Mouse (Mus musculus) myocyte (in vitro differentiated cells): Measurements from ENCODE around the gene Mamstr. TPM values are rescaled to one million over a fixed set of nuclear protein-coding genes. Genes with fewer than 3 reads are reported as not detected.

Source experiments
- H3K27me3 ChIP-seq: one replicate; pipeline ENCODE4 v1.6.1; 2011; ENCODE audit not compliant: control insufficient read depth, insufficient read depth, insufficient read length
- H3K36me3 ChIP-seq: one replicate; pipeline ENCODE4 v1.6.1; 2011; ENCODE audit not compliant: control insufficient read depth, insufficient read depth
- H3K4me2 ChIP-seq: one replicate; pipeline ENCODE4 v1.6.1; 2011; ENCODE audit warnings: low read depth, control low read depth
- H3K4me3 ChIP-seq: one replicate; pipeline ENCODE4 v1.5.1; 2011; ENCODE audit warnings: mild to moderate bottlenecking, control low read depth, moderate library complexity
- H3K79me2 ChIP-seq: one replicate; pipeline ENCODE4 v1.6.1; 2011; ENCODE audit not compliant: control insufficient read depth, insufficient read depth
- H3ac ChIP-seq: one replicate; pipeline ENCODE4 v1.6.1; 2011; ENCODE audit not compliant: control insufficient read depth, insufficient read length
- CEBPB ChIP-seq: IDR thresholded peaks from 2 replicates; pipeline ENCODE4 v1.6.1; 2011; ENCODE audit warnings: mild to moderate bottlenecking, moderate library complexity; ENCODE audit not compliant: poor library complexity, insufficient read depth, severe bottlenecking
- E2F4 ChIP-seq: IDR thresholded peaks from one replicate; pipeline ENCODE4 v1.6.1; 2011; ENCODE audit warnings: mild to moderate bottlenecking, control low read depth, moderate library complexity; ENCODE audit not compliant: insufficient read depth
- MAX ChIP-seq: IDR thresholded peaks from one replicate; pipeline ENCODE4 v1.6.1; 2011; ENCODE audit warnings: low read depth, mild to moderate bottlenecking, control low read depth
- MYOD1 ChIP-seq, 3 experiments: IDR thresholded peaks; one replicate each; pipeline ENCODE4 v1.6.1; 2011; ENCODE audit warnings: control low read depth in 2 of 3, low read depth in 2 of 3, mild to moderate bottlenecking in 2 of 3, moderate library complexity in 1 of 3; ENCODE audit not compliant: insufficient read length in 2 of 3, control insufficient read depth in 1 of 3
- MYOG ChIP-seq, 3 experiments: IDR thresholded peaks; one replicate each; pipeline ENCODE4 v1.6.1; 2011; ENCODE audit warnings: control low read depth in 2 of 3, low read depth in 2 of 3, mild to moderate bottlenecking in 2 of 3; ENCODE audit not compliant: insufficient read length in 2 of 3, control insufficient read depth in 1 of 3, insufficient read depth in 1 of 3
- POLR2A ChIP-seq: IDR thresholded peaks from one replicate; pipeline ENCODE4 v1.6.1; 2011; ENCODE audit warnings: low read depth, mild to moderate bottlenecking, control low read depth, moderate library complexity; ENCODE audit not compliant: insufficient read length
- POLR2AphosphoS2 ChIP-seq: IDR thresholded peaks from one replicate; pipeline ENCODE4 v1.6.1; 2011; ENCODE audit warnings: low read depth, control low read depth; ENCODE audit not compliant: insufficient read length
- REST ChIP-seq: IDR thresholded peaks from one replicate; pipeline ENCODE4 v1.6.1; 2011; ENCODE audit warnings: mild to moderate bottlenecking, control low read depth, moderate library complexity; ENCODE audit not compliant: insufficient read depth, insufficient read length
- SRF ChIP-seq: IDR thresholded peaks from one replicate; pipeline ENCODE4 v1.6.1; 2011; ENCODE audit warnings: low read depth; ENCODE audit not compliant: control insufficient read depth, insufficient read length
- TCF12 ChIP-seq: IDR thresholded peaks from one replicate; pipeline ENCODE4 v1.6.1; 2011; ENCODE audit warnings: mild to moderate bottlenecking, control low read depth; ENCODE audit not compliant: poor library complexity, insufficient read depth, severe bottlenecking
- TCF3 ChIP-seq: IDR thresholded peaks from one replicate; pipeline ENCODE4 v1.6.1; 2011; ENCODE audit warnings: low read depth, control low read depth; ENCODE audit not compliant: insufficient read length
- USF1 ChIP-seq: IDR thresholded peaks from one replicate; pipeline ENCODE4 v1.6.1; 2011; ENCODE audit warnings: low read depth, mild to moderate bottlenecking, control low read depth, moderate library complexity
- polyA plus RNA-seq: library from polyadenylated mRNA; unstranded; fragments of >200 nt; fragmentation: generic; extraction: Trizol; gene quantifications from one replicate; pipeline ENCODE4 v1.2.1, GENCODE M21; 2012; ENCODE audit warnings: missing spikeins

Mamstr gene
- polyA plus RNA-seq, 1 experiment, result 12.5 TPM

DNA sequence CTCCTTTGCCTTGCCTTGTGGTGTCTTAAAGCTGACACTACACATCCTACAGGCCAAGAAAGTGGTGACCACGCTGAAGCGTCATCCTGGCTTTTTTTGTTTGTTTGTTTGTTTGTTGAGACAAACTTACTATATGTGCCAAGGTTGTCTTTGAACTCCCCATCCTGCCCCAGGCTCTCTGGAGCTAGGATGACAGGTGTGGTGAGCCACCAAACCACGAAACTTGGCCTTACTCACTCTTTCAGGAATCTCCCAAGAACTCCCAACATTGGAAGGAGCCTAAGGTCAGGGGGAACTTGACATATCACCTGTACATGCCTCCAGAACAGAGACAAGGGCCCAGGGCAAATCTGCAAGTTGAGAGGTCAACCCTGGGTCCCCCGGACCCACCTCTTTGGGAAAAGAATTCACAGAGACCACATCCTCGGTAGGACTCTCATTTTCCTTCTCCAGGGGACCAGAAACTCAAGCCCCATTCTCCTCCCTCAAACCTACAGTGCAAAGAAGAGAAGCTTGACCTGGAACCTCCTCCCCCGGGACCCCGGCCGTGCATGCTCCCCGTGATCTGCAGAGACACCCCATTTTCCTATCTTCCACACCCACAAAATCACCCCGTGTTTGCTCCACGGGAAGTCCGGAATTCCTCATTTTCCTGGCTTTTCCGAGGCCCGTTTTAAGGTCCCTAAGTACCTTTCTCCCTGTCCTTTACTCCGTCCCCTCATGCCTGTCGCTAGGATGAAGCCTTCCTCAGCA is 2.9 kb downstream of the Mamstr start:
- no peak overlapping the region for H3ac ChIP-seq
- peak overlapping the region; percentile 6 for H3K4me3 ChIP-seq
- no peaks in the 10 kb centered on the region for H3K79me2 ChIP-seq
- TF ChIP-seq POLR2AphosphoS2 (no peak), USF1 (no peak), MYOG (IDR thresholded peaks at IDR 0.05; ENCODE audit: control insufficient read depth in 1 of 3, insufficient read depth in 1 of 3, insufficient read length in 2 of 3, low read depth in 2 of 3) (peak in 2 of 3 experiments; percentile 3 to 57), E2F4 (no peak), POLR2A (no peak), CEBPB (no peak), MYOD1 (IDR thresholded peaks at IDR 0.05; ENCODE audit: control insufficient read depth in 1 of 3, insufficient read length in 2 of 3, low read depth in 2 of 3) (peak in 2 of 3 experiments; percentile 25 to 63), SRF (no peak)
- no peaks in the 10 kb centered on the region for H3K36me3 ChIP-seq
- H3K4me2 ChIP-seq, result peak overlapping the region; percentile 76
- H3K27me3 ChIP-seq, result no peaks in the 10 kb centered on the region

DNA sequence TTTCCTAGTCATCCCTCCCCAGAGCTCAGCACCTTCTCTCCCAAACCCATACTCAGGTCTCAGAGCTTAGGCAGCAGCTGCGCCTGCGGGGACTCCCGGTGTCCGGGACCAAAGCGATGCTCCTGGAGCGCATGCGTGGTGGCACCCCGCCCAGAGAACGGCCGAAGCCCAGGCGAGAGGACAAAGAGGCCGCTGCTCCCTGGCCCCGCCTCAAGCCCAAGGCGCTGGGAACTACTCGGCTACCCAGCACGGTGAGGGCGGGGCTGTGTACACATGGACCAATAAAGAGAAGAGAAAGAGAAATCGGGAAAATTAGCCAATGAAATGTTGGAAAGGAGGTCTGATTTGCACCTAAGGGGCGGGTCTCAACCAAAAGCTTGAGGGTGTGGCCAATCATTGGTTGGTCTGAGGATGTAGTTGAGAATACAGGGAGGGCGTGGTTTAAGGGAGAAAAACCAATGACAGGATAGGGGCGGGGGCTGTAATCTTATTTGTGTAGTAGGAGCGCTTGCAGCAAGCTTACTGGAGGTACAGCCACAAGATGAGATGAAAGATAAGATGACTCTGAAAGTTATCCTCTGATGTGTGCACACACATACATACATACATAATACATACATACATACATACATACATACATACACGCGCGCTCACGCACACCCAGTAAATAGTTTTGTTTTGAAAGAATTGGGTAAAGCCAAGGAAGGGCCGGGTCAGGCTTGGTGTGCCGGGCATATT is 3.8 kb downstream of the Mamstr start:
- TF ChIP-seq SRF, result no peak
- peak; percentile 29 for TF ChIP-seq POLR2AphosphoS2
- no peak for TF ChIP-seq TCF12
- no peak for TF ChIP-seq CEBPB
- peak in 1 of 3 experiments; percentile 29 for TF ChIP-seq MYOD1 (IDR thresholded peaks at IDR 0.05; ENCODE audit: control insufficient read depth in 1 of 3, insufficient read length in 2 of 3, low read depth in 2 of 3)
- TF ChIP-seq POLR2A, result peak; percentile 36
- TF ChIP-seq MAX, result no peak
- no peak for TF ChIP-seq E2F4
- TF ChIP-seq USF1, result no peak
- no peak for TF ChIP-seq TCF3
- TF ChIP-seq MYOG (IDR thresholded peaks at IDR 0.05; ENCODE audit: control insufficient read depth in 1 of 3, insufficient read depth in 1 of 3, insufficient read length in 2 of 3, low read depth in 2 of 3), result peak in 1 of 3 experiments; percentile 69
- no peak for TF ChIP-seq REST

DNA sequence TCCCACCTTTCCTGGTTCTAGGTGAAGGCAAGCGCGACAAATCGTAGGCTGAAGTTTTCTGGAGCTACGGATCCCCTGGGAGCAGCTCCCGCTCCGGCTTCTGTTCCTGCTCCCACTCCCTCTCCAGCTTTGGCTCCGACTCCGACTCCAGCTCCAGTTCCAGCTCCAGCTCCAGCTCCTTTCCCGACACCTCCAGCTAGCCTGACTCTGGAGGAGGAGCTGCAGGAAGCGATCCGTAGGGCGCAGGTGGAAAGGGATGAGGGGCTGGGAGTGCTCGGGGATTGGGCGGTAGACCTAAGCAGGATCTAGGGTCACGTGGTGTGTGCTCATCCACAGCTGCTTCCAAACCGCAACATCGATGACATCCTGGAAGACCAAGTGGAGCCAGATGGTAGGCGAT is 4.4 kb downstream of the Mamstr start:
- H3K4me2 ChIP-seq, result no peak overlapping the region
- no peaks in the 10 kb centered on the region for H3K27me3 ChIP-seq
- TF ChIP-seq USF1 (peak; percentile 11), SRF (no peak), TCF12 (no peak), REST (no peak), TCF3 (no peak), CEBPB (no peak), POLR2AphosphoS2 (no peak), MYOG (IDR thresholded peaks at IDR 0.05; ENCODE audit: control insufficient read depth in 1 of 3, insufficient read depth in 1 of 3, insufficient read length in 2 of 3, low read depth in 2 of 3) (peak in 1 of 3 experiments; percentile 22), POLR2A (no peak)
- no peaks in the 10 kb centered on the region for H3K79me2 ChIP-seq
- H3ac ChIP-seq, result no peak overlapping the region
- H3K36me3 ChIP-seq, result no peaks in the 10 kb centered on the region
- H3K4me3 ChIP-seq, result no peak overlapping the region

More for the DNA sequence above, 3.8 kb downstream of the Mamstr start:
- H3K27me3 ChIP-seq, result no peaks in the 10 kb centered on the region
- H3K4me3 ChIP-seq, result peak overlapping the region; percentile 6
- H3K79me2 ChIP-seq, result no peaks in the 10 kb centered on the region
- H3K4me2 ChIP-seq, result peak overlapping the region; percentile 76
- H3K36me3 ChIP-seq, result no peaks in the 10 kb centered on the region
- no peak overlapping the region for H3ac ChIP-seq

GRCm38 (mm10) chr7:45644872-45645590 is 5.3 kb downstream of the Mamstr start:
- TF ChIP-seq MAX (no peak), POLR2AphosphoS2 (no peak), POLR2A (no peak), REST (no peak), E2F4 (no peak), SRF (no peak), TCF3 (no peak), USF1 (no peak), MYOG (IDR thresholded peaks at IDR 0.05; ENCODE audit: control insufficient read depth in 1 of 3, insufficient read depth in 1 of 3, insufficient read length in 2 of 3, low read depth in 2 of 3) (no peak), CEBPB (no peak), MYOD1 (IDR thresholded peaks at IDR 0.05; ENCODE audit: control insufficient read depth in 1 of 3, insufficient read length in 2 of 3, low read depth in 2 of 3) (no peak), TCF12 (no peak)
- no peak overlapping the region for H3K4me3 ChIP-seq
- no peaks in the 10 kb centered on the region for H3K79me2 ChIP-seq
- H3K27me3 ChIP-seq, result no peaks in the 10 kb centered on the region
- H3K4me2 ChIP-seq, result no peak overlapping the region
- no peaks in the 10 kb centered on the region for H3K36me3 ChIP-seq
- no peak overlapping the region for H3ac ChIP-seq
